Mouse (Mus musculus) heart, postnatal 25 days (tissue): Measurements from ENCODE around the gene Osbpl3. TPM values are rescaled to one million over a fixed set of nuclear protein-coding genes. Genes with fewer than 3 reads are reported as not detected.
"Not testable (repeated sequence)": the region's sequence is repeated elsewhere in the genome, so short reads cannot be mapped to it uniquely, and the experiment has no call there.

Source experiments
- DNase-seq: peaks from one replicate; pipeline ENCODE4 v3.0.0; 2022; ENCODE audit warnings: low spot score
- intact Hi-C: fragments of 180-260 bp; cut with DNase I; formaldehyde crosslinking; loops from one replicate; pipeline ENCODE4 v1.15.1; 2025
- total RNA-seq, 2 experiments: library from RNA; stranded (reverse); gene quantifications; 2 replicates each; pipeline ENCODE4 v1.2.3; 2021

Gene Osbpl3
- total RNA-seq, 2 experiments from 2014 or later: 26.1 to 33.5 TPM

DNA sequence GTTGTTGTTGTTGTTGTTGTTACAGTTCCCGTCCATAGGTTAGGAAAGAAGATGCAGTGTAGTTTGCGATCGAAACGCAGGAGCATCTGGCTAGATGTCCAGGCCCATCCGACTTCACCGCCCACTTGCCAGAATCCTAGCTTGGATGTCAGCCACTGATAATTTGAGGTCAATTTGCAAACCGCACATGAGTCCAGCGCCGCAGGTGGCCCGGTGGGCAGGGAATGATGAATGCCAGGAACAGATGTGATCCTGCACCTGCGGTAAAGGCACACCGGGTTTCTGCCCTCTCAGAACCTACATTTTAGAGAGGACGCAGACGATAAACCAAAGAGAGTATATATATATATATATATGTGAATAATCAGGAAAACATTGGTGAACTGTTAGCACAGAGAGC is 705 bp upstream of the Osbpl3 start:
- DNase-seq: no peak
- intact Hi-C loops: loop anchor here (5.0 kb wide), 4 partner anchors 49 to 144 kb away; no protein-coding TSS in a partner anchor

GRCm38 (mm10) chr6:50455102-50455828 is 736 bp downstream of the Osbpl3 start:
- intact Hi-C loops: loop anchor here (5.0 kb wide), 4 partner anchors 48 to 143 kb away; no protein-coding TSS in a partner anchor
- DNase-seq: peak; percentile 9

DNA sequence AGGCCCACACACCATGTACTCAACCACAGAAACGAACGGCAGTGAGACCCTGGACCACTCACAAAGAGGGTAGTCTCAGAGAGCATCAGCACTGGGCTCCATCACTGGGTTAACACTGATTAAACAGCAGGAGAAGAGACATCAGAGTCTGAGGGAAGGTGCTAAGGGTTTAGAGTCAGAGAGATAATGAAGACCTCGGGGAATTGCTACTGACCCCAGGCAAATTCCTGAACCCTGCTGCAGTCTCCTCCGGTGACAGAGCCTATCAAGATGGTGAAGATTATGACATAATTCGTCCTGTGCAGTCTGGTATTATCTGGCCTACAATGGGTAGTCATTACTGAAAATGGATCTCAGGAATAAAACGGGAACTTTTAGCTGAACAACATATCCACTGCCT is 2.4 kb downstream of the Osbpl3 start:
- intact Hi-C loops: no loop called here

DNA sequence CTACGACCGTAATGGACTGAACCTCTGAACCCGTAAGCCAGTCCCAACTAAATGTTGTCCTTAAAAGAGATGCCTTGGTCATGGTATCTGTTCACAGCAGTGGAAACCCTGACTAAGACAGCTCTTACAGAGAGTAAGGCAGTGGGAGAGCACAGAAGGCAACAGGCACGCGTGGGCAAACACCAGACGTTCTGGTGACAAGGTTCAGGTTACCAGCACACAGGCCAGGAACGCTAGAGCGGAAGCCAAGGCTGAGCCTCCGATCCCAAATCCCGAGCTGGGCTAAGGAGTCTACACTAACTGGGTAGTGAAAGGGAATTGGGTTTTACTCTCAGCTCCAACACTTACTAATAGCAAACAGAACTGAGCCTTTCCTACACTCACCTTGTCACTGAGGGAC is 3.8 kb downstream of the Osbpl3 start:
- no peak for DNase-seq
- intact Hi-C loops: no loop called here

More for the DNA sequence above, 2.4 kb downstream of the Osbpl3 start:
- DNase-seq: no peak

DNA sequence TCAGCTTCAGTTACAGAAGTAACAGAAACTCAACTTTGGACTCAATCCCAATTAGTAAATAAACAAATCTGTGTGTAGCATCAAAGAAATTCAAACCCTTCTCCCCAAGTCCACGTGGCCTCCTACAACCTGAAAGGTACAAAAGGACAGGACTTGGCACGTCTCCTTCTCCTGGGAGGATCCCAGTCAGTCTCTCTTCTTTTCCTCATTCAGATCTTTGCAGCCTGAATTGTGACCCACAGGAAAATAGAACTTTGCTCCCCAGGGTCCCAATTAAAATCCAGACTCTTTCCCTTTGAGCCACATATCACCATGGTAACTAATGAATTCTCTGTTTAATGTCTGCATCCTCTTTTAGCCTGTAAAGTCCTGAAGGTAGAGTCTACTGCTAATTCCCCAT is 10.4 kb downstream of the Osbpl3 start:
- intact Hi-C loops: no loop called here
- DNase-seq: no peak

DNA sequence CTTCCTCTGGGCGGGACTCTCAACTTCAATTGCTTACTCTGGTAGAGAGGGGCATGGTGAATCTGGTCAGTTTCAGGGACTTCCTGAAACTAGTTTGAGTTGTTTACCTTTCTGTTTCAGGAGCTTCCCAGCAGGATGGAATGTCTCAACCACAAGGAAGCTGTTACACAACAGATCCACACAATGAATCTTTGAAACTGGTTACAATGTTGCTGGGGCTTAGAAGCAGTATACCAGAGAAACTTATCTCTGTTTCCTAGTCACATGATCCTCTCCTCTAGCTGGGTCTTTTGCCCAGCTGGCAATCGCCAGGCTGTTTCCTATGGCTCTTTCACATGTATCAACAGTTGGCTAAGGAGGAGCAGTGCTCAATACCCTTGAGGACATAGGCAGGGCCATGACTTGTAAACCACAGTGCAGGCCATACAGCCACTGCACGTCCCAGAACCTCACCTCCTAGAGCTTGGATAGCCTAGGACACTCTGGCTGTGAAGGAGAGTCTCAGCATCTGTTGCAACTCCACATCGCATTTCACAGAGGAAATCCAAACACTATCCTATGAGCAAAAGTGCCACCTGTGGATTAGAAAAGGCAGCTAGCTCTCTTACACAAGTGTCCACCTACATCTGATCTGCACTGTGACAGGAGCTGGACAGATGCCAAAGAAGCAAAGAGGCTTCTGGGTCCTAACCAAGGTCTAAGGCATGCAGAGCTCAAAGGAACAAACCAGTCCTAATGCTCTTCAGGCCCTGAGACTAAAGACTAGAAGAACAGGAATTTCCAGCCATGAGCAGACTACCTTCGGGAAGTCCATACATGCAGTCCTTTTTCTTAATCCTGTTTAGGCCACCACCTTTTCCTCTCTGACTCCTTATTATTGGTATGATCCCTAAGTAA is 14.8 kb downstream of the Osbpl3 start:
- intact Hi-C loops: no loop called here
- DNase-seq: no peak

DNA sequence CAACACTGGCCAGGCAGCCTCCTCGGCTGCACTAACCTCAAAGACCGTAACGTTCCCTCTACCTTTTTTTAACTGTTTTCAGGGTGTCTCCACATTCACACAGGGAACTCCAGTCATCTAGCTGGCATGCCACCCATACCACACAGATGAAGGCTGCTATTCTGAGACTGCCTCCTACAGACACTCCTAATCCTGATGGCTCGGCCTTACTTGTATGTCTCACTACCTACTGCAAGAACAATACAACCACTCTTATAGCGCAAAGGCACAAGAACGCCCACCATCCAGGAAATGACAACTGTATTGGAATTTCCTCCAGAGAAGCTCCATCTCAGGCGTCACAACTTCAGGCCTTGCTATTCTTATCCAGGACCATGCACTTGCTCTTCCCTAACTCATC is 15.8 kb downstream of the Osbpl3 start:
- intact Hi-C loops: no loop called here
- no peak for DNase-seq

DNA sequence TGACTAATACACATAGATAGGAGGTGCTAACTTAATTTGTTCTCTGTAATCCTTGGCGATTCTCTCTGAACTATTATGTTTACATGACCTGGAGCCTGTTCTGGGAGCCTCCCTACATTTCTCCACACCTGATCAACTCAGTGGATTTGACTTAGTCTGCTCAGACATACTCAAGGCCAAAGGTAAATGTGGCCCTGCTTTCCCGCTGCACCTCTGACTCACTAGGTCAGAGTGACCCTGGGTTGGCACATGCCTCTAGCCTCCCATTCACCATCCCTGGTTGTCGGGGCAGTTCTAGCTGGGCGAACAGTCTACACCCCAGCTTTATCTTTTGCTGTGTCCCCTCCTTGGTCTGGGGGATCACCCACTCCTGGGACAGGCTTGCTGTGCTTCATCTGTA is 17.1 kb downstream of the Osbpl3 start:
- DNase-seq: not testable (repeated sequence)
- intact Hi-C loops: loop anchor here (5.0 kb wide), 1 partner anchor 82 kb away; no protein-coding TSS in a partner anchor

GRCm38 (mm10) chr6:50437815-50438214 is 18.2 kb downstream of the Osbpl3 start:
- DNase-seq: no peak
- intact Hi-C loops: loop anchor here (5.0 kb wide), 1 partner anchor 81 kb away; no protein-coding TSS in a partner anchor

DNA sequence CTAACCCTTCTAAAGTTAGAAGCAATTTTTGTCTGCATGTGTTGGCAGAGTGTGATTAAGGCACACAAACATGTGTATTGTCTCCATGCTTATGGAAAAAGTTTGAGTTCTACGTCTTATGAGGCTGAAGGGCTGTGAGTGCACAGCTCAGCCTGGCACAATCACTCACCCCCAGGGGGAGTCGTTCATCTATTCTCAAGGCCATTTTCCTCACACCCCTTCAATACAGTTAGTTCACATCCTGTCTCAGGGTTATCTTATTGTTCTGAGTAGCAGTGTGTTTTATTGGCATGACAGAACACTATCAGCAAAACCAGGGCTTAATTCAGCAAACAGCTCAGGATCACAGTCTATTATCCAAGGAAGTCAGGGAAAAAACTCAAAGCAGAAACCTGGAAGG is 19.3 kb downstream of the Osbpl3 start:
- intact Hi-C loops: loop anchor here (5.0 kb wide), 1 partner anchor 79 kb away; no protein-coding TSS in a partner anchor
- DNase-seq: no peak

- no peak for DNase-seq
- intact Hi-C loops: no loop called here
Measured at GRCm38 (mm10) chr6:50432491-50432890, 23.5 kb downstream of the Osbpl3 start.

- DNase-seq: no peak
- intact Hi-C loops: no loop called here
Measured at GRCm38 (mm10) chr6:50429299-50429698, 26.7 kb downstream of the Osbpl3 start.

- intact Hi-C loops: no loop called here
- no peak for DNase-seq
Measured at GRCm38 (mm10) chr6:50427051-50427732, 28.8 kb downstream of the Osbpl3 start.

DNA sequence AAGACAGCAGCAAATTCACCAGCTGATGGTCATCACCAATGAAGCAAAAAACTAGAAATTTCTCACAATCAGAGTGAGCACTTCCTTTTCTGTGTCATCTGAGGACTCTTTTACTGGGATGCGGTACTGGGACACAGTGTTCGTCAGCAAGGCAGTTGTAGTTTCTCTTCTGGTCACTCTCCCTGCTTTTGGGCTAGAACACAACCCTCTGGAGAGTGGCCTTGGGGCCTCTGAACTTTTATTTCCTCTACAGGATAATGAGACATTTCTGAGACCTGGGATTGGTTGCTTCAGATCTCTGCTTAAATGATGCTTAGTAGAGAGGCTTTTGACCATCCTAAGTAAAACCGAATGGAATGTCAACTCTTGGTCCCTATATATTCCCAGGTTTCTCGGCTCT is 29.4 kb downstream of the Osbpl3 start:
- intact Hi-C loops: no loop called here
- no peak for DNase-seq

DNA sequence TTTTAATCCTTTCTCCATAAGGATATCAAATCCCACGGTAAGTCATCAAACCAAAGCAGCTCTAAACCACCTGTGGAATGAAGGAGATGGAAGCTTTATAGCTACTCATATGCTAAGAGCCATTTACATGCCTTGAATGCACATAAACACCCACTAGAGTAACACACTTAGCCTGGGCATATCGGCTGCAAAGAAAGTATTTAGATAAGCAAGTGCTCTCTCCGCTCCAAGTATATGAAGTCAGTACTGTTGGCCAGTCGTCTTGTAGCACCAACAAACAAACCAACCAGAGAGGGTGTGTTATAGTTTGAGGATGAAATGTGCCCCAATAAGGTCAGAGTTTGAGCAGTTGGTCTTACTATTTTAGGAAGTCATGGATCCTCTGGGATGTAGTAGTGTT is 31.7 kb downstream of the Osbpl3 start:
- intact Hi-C loops: no loop called here
- DNase-seq: no peak

DNA sequence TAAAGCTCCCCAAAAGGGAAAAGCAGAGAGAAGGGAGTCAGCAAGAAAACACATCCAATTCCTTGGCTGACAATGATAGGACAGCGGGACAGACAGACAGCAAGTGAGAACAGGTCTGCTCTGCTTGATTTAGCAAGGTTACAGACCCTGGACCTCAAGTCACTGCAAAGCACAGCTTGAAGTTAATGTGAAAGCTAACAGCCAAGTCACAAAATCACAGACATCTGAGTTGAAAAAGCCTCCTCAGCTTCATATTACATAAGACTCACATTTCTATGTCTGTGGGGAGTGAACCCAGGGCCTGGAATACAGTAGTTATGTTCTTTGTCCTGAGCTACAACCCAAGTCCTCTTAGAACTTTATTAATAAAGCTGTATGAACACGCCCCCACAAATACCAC is 35.6 kb downstream of the Osbpl3 start:
- no peak for DNase-seq

DNA sequence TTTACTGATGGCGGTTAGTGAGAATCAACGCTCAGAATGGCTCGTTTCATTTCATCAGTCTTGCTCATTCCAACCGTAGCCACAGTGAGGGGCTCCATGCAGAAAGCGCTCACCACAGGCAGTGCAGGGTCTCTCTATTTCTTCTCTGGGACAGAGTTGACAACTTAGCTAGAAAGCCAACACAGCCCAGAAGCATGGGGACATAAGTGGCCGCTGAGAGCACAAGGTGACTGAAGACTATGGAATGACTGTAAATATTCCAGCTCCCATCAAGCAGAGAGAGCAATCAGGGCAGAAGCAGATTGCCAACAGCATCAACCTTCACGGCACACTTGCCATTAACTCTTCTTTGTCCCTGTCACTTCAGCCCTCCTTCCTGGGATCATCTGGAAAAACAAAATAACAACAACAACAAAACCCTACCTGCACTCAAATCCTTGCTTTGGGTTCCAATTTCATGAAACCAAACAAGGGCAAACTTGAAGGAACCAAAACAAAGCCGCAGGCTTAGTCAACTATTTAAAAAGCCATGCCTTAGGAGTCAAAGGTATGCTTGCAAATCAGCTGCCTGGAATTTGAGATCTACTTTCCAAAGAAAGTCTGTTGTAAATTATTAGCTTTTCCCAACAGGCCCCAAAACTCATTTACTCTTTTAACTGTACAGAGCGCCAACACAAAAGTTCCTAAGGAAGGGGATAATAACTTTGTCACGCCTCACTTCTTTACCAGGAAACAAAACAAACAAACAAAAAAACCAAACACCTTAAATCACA is 36.3 kb downstream of the Osbpl3 start:
- intact Hi-C loops: no loop called here

More for the DNA sequence above, 35.6 kb downstream of the Osbpl3 start:
- intact Hi-C loops: no loop called here

DNA sequence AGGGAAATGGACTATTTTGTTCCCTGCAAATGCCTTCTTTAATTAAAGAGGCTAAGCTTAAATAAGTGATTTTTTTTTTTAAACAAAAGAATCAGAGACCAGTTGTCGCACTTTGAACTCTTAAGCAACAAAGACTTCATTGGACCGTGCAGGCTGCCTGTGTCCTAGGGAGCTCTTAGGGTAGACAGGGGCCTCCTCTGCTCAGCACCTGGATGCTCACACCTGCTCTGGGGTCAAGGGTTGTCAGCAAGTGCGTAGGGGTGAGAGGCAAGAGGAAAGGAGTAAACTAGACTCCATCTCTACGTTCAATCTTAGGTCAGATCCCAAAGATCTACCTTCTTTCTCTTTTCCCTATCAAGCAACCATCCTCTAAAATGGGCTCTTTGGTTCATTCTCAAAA is 37.0 kb downstream of the Osbpl3 start:
- intact Hi-C loops: no loop called here

More for the DNA sequence above, 36.3 kb downstream of the Osbpl3 start:
- no peak for DNase-seq

GRCm38 (mm10) chr6:50416854-50417253 is 39.1 kb downstream of the Osbpl3 start:
- intact Hi-C loops: no loop called here
- no peak for DNase-seq

More for the DNA sequence above, 37.0 kb downstream of the Osbpl3 start:
- DNase-seq: no peak
